Mouse (Mus musculus) midbrain, embryonic 15.5 days (tissue): ENCODE data around the gene Tfdp2. TPM values are rescaled to one million over a fixed set of nuclear protein-coding genes. Genes with fewer than 3 reads are reported as not detected.
"Not testable (repeated sequence)": the region's sequence is repeated elsewhere in the genome, so short reads cannot be mapped to it uniquely, and the experiment has no call there.

Source experiments
- ATAC-seq: fragments of 200-750 bp; cut with Nextera tagmentation; replicated peaks from 2 replicates; pipeline ENCODE4 v1.8.0; 2017; ENCODE audit warnings: moderate TSS enrichment
- H3K27ac ChIP-seq: fragments of 300-500 bp; sonication (generic); 2 replicates; pipeline ENCODE4 v1.5.1; 2015; ENCODE audit warnings: mild to moderate bottlenecking, inconsistent platforms
- H3K27me3 ChIP-seq: fragments of 300-500 bp; sonication (generic); replicated peaks from 2 replicates; pipeline ENCODE4 v1.6.1; 2015; ENCODE audit warnings: inconsistent platforms
- H3K36me3 ChIP-seq: fragments of 300-500 bp; sonication (generic); replicated peaks from 2 replicates; pipeline ENCODE4 v1.6.1; 2015; ENCODE audit warnings: inconsistent platforms
- H3K4me1 ChIP-seq: fragments of 300-500 bp; sonication (generic); 2 replicates; pipeline ENCODE4 v1.6.1; 2015; ENCODE audit warnings: inconsistent platforms
- H3K4me2 ChIP-seq: fragments of 300-500 bp; sonication (generic); 2 replicates; pipeline ENCODE4 v1.6.1; 2015; ENCODE audit warnings: inconsistent platforms, mild to moderate bottlenecking, moderate library complexity
- H3K4me3 ChIP-seq: fragments of 300-500 bp; sonication (generic); 2 replicates; pipeline ENCODE4 v1.5.1; 2015; ENCODE audit warnings: mild to moderate bottlenecking, inconsistent platforms
- H3K9ac ChIP-seq: fragments of 300-500 bp; sonication (generic); 2 replicates; pipeline ENCODE4 v1.6.1; 2015; ENCODE audit warnings: mild to moderate bottlenecking, inconsistent platforms
- H3K9me3 ChIP-seq: fragments of 300-500 bp; sonication (generic); 2 replicates; pipeline ENCODE4 v1.6.1; 2016; ENCODE audit warnings: inconsistent platforms
- WGBS: fragments of 180-500 bp; shearing (Covaris S2); methylation state at CpG from one replicate; pipeline ENCODE4 v1.1.7; 2015; ENCODE audit warnings: mixed read lengths; 5-methylcytosine and 5-hydroxymethylcytosine counted together
- polyA plus RNA-seq: library from polyadenylated mRNA; unstranded; fragments of >200 nt; fragmentation: Nextera tagmentation; extraction: Ambion mirVana; gene quantifications from 2 replicates; pipeline ENCODE4 v1.2.1, GENCODE M21; 2015

Gene Tfdp2
- polyA plus RNA-seq, 1 experiment from 2014 or later, result 20.6 TPM

- no peaks in the 10 kb centered on the region for H3K9me3 ChIP-seq
- no peaks in the 10 kb centered on the region for H3K36me3 ChIP-seq
- peak; percentile 66; the same call in 1 of the 2 replicates for ATAC-seq
- no peak overlapping the region for H3K9ac ChIP-seq
- no peaks in the 10 kb centered on the region for H3K27me3 ChIP-seq
- WGBS, result 47% methylated on average over 4 of the region's 4 CpGs
- H3K4me2 ChIP-seq, result no peak overlapping the region
- H3K27ac ChIP-seq, result peak overlapping the region; percentile 51
- H3K4me1 ChIP-seq, result peaks cover 8% of the 10 kb centered on the region; the same call in 1 of the 2 replicates
- H3K4me3 ChIP-seq, result no peak overlapping the region
Measured at GRCm38 (mm10) chr9:96324502-96324901, 128.4 kb downstream of the Tfdp2 start.

- WGBS, result 73% methylated on average over 6 of the region's 6 CpGs
- no peaks in the 10 kb centered on the region for H3K36me3 ChIP-seq
- no peak overlapping the region for H3K9ac ChIP-seq
- H3K4me1 ChIP-seq, result peaks cover 8% of the 10 kb centered on the region; the same call in 1 of the 2 replicates
- H3K27me3 ChIP-seq, result no peaks in the 10 kb centered on the region
- H3K4me3 ChIP-seq, result no peak overlapping the region
- peak overlapping the region; percentile 49; the same call in 1 of the 2 replicates for H3K27ac ChIP-seq
- ATAC-seq, result no peak
- no peak overlapping the region for H3K4me2 ChIP-seq
- no peaks in the 10 kb centered on the region for H3K9me3 ChIP-seq
Measured at GRCm38 (mm10) chr9:96326496-96326923, 130.4 kb downstream of the Tfdp2 start.

GRCm38 (mm10) chr9:96328226-96328625 is 132.2 kb downstream of the Tfdp2 start:
- H3K4me3 ChIP-seq, result no peak overlapping the region
- peaks cover 8% of the 10 kb centered on the region; the same call in 1 of the 2 replicates for H3K4me1 ChIP-seq
- WGBS, result 92% methylated on average over 4 of the region's 4 CpGs
- no peak overlapping the region for H3K4me2 ChIP-seq
- H3K9me3 ChIP-seq, result no peaks in the 10 kb centered on the region
- peaks cover 4% of the 10 kb centered on the region; the same call in 1 of the 2 replicates for H3K36me3 ChIP-seq
- H3K27me3 ChIP-seq, result no peaks in the 10 kb centered on the region
- no peak overlapping the region for H3K9ac ChIP-seq
- no peak overlapping the region for H3K27ac ChIP-seq
- no peak for ATAC-seq

- no peaks in the 10 kb centered on the region for H3K4me1 ChIP-seq
- no peak for ATAC-seq
- no peak overlapping the region for H3K4me3 ChIP-seq
- 92% methylated on average over 5 of the region's 5 CpGs for WGBS
- no peaks in the 10 kb centered on the region for H3K9me3 ChIP-seq
- peaks cover 16% of the 10 kb centered on the region; the same call in 1 of the 2 replicates for H3K36me3 ChIP-seq
- H3K27ac ChIP-seq, result no peak overlapping the region
- H3K4me2 ChIP-seq, result no peak overlapping the region
- no peak overlapping the region for H3K9ac ChIP-seq
- H3K27me3 ChIP-seq, result no peaks in the 10 kb centered on the region
Measured at GRCm38 (mm10) chr9:96331146-96331545, 135.1 kb downstream of the Tfdp2 start.

- Histone ChIP-seq H3K4me2 (no peak overlapping the region), H3K4me3 (no peak overlapping the region), H3K9ac (no peak overlapping the region), H3K27ac (no peak overlapping the region), H3K36me3 (peaks cover 14% of the 10 kb centered on the region; the same call in 1 of the 2 replicates), H3K4me1 (no peaks in the 10 kb centered on the region), H3K27me3 (no peaks in the 10 kb centered on the region), H3K9me3 (no peaks in the 10 kb centered on the region)
- no peak for ATAC-seq
- WGBS, result 95% methylated on average over 3 of the region's 3 CpGs
Measured at GRCm38 (mm10) chr9:96345750-96346149, 149.7 kb downstream of the Tfdp2 start.

- H3K9ac ChIP-seq, result no peak overlapping the region
- no peak overlapping the region for H3K4me2 ChIP-seq
- H3K27ac ChIP-seq, result no peak overlapping the region
- H3K4me3 ChIP-seq, result no peak overlapping the region
- H3K4me1 ChIP-seq, result peaks cover 2% of the 10 kb centered on the region; the same call in 1 of the 2 replicates
- 89% methylated on average over 5 of the region's 5 CpGs for WGBS
- H3K9me3 ChIP-seq, result no peaks in the 10 kb centered on the region
- no peaks in the 10 kb centered on the region for H3K36me3 ChIP-seq
- no peaks in the 10 kb centered on the region for H3K27me3 ChIP-seq
- no peak for ATAC-seq
Measured at GRCm38 (mm10) chr9:96348885-96349284, 152.8 kb downstream of the Tfdp2 start.

GRCm38 (mm10) chr9:96350010-96350409 is 153.9 kb downstream of the Tfdp2 start:
- WGBS, result 38% methylated on average over 4 of the region's 4 CpGs
- H3K27me3 ChIP-seq, result no peaks in the 10 kb centered on the region
- H3K27ac ChIP-seq, result no peak overlapping the region
- ATAC-seq, result no peak
- H3K4me3 ChIP-seq, result no peak overlapping the region
- H3K4me1 ChIP-seq, result peaks cover 3% of the 10 kb centered on the region; the same call in 1 of the 2 replicates
- no peak overlapping the region for H3K4me2 ChIP-seq
- H3K9ac ChIP-seq, result no peak overlapping the region
- no peaks in the 10 kb centered on the region for H3K9me3 ChIP-seq
- no peaks in the 10 kb centered on the region for H3K36me3 ChIP-seq

GRCm38 (mm10) chr9:96350476-96350875 is 154.4 kb downstream of the Tfdp2 start:
- 58% methylated on average over 3 of the region's 3 CpGs for WGBS

GRCm38 (mm10) chr9:96351771-96352170 is 155.7 kb downstream of the Tfdp2 start:
- 92% methylated on average over 6 of the region's 6 CpGs for WGBS
- not testable (repeated sequence) for H3K27ac ChIP-seq, H3K27me3 ChIP-seq, H3K9ac ChIP-seq, H3K4me3 ChIP-seq, H3K4me2 ChIP-seq, H3K4me1 ChIP-seq, ATAC-seq, H3K36me3 ChIP-seq, H3K9me3 ChIP-seq

More at GRCm38 (mm10) chr9:96350476-96350875, 154.4 kb downstream of the Tfdp2 start:
- Histone ChIP-seq H3K9ac (no peak overlapping the region), H3K27ac (no peak overlapping the region), H3K4me3 (no peak overlapping the region), H3K9me3 (no peaks in the 10 kb centered on the region), H3K36me3 (no peaks in the 10 kb centered on the region), H3K4me1 (peaks cover 3% of the 10 kb centered on the region; the same call in 1 of the 2 replicates), H3K27me3 (no peaks in the 10 kb centered on the region), H3K4me2 (no peak overlapping the region)
- ATAC-seq, result no peak

- H3K9ac ChIP-seq, result no peak overlapping the region
- no peak overlapping the region for H3K4me3 ChIP-seq
- no peak for ATAC-seq
- no peaks in the 10 kb centered on the region for H3K36me3 ChIP-seq
- WGBS, result 74% methylated on average over 12 of the region's 12 CpGs
- H3K9me3 ChIP-seq, result no peaks in the 10 kb centered on the region
- H3K4me2 ChIP-seq, result no peak overlapping the region
- no peak overlapping the region for H3K27ac ChIP-seq
- H3K4me1 ChIP-seq, result peaks cover 3% of the 10 kb centered on the region; the same call in 1 of the 2 replicates
- no peaks in the 10 kb centered on the region for H3K27me3 ChIP-seq
Measured at GRCm38 (mm10) chr9:96353121-96353769, 157.2 kb downstream of the Tfdp2 start.

- no peak for ATAC-seq
- Histone ChIP-seq H3K9ac (no peak overlapping the region), H3K4me2 (no peak overlapping the region), H3K27me3 (no peaks in the 10 kb centered on the region), H3K36me3 (no peaks in the 10 kb centered on the region), H3K27ac (no peak overlapping the region), H3K9me3 (no peaks in the 10 kb centered on the region), H3K4me1 (peaks cover 3% of the 10 kb centered on the region; the same call in 1 of the 2 replicates), H3K4me3 (no peak overlapping the region)
- WGBS, result 73% methylated on average over 8 of the region's 8 CpGs
Measured at GRCm38 (mm10) chr9:96353799-96354198, 157.7 kb downstream of the Tfdp2 start.

GRCm38 (mm10) chr9:96360056-96360455 is 164.0 kb downstream of the Tfdp2 start:
- Histone ChIP-seq H3K27me3 (no peaks in the 10 kb centered on the region), H3K4me1 (peaks cover 22% of the 10 kb centered on the region), H3K36me3 (no peaks in the 10 kb centered on the region), H3K4me2 (no peak overlapping the region), H3K9ac (no peak overlapping the region), H3K9me3 (no peaks in the 10 kb centered on the region), H3K27ac (no peak overlapping the region), H3K4me3 (no peak overlapping the region)
- WGBS, result 88% methylated on average over 3 of the region's 3 CpGs
- no peak for ATAC-seq
